Comparison of ENCODE assay signal across 15 mouse cellular contexts in the genomic region with DNA sequence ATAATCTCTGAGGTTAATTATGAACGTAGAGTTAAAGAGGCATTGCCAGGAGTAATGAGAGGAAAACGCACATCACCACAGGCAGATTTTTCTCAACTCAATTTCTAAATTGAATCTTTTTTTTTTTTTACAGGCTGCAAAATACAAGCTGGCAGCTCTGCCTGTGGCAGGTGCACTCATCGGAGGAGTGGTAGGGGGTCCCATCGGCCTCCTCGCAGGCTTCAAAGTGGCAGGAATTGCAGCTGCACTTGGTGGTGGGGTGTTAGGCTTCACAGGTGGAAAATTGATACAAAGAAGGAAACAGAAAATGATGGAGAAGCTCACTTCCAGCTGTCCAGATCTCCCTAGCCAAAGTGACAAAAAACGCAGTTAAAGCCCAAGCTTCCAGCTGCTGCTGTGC. TPM values are rescaled to one million over a fixed set of nuclear protein-coding genes. Genes with fewer than 3 reads are reported as not detected.
A peak's percentile ranks its signal among the peaks of the same experiment; 100 is the strongest.
DNase-seq lines count a peak whose midpoint lies in the region; ATAC-seq lines count a peak whose summit lies in the region.
"Had no signal": no experiment of that assay in that cellular context is flagged by ENCODE, and none has a peak within 500 bp of the region (broad histone marks: within the 10 kb centered on the region; RNA-seq: fewer than 3 reads in every experiment).

No protein-coding gene starts in this region.

- H3K4me2 ChIP-seq in forebrain, embryonic 14.5 days (ENCODE audit: low read length) = no peak overlapping the region
- no peak overlapping the region for H3K4me2 ChIP-seq in forebrain, embryonic 12.5 days
- no peak overlapping the region for H3K4me2 ChIP-seq in hindbrain, embryonic 13.5 days
- no peak overlapping the region for H3K4me2 ChIP-seq in liver, embryonic 13.5 days
- H3K4me2 ChIP-seq in neural tube, embryonic 15.5 days = no peak overlapping the region
- H3K4me2 ChIP-seq: heart, embryonic 12.5 days had no signal

- no peak overlapping the region for H3K9ac ChIP-seq in forebrain, embryonic 14.5 days (ENCODE audit: low read length)
- H3K9ac ChIP-seq in forebrain, embryonic 12.5 days = no peak overlapping the region
- no peak overlapping the region for H3K9ac ChIP-seq in hindbrain, embryonic 13.5 days
- H3K9ac ChIP-seq in liver, embryonic 13.5 days = no peak overlapping the region
- H3K9ac ChIP-seq in neural tube, embryonic 15.5 days (replicated peaks) = no peak overlapping the region
- H3K9ac ChIP-seq: heart, embryonic 12.5 days had no signal

- no peaks in the 10 kb centered on the region for H3K27me3 ChIP-seq in forebrain, embryonic 14.5 days (replicated peaks; ENCODE audit: control insufficient read depth, insufficient read depth, low read length)
- no peaks in the 10 kb centered on the region for H3K27me3 ChIP-seq in forebrain, embryonic 12.5 days
- H3K27me3 ChIP-seq in hindbrain, embryonic 13.5 days = no peaks in the 10 kb centered on the region
- no peaks in the 10 kb centered on the region for H3K27me3 ChIP-seq in hindbrain, embryonic 10.5 days (ENCODE audit: insufficient read depth, poor library complexity, severe bottlenecking)
- no peaks in the 10 kb centered on the region for H3K27me3 ChIP-seq in liver, embryonic 13.5 days
- no peaks in the 10 kb centered on the region for H3K27me3 ChIP-seq in neural tube, embryonic 15.5 days (replicated peaks)
- H3K27me3 ChIP-seq: heart, embryonic 12.5 days had no signal

- no peaks in the 10 kb centered on the region for H3K9me3 ChIP-seq in forebrain, embryonic 14.5 days (replicated peaks; ENCODE audit: control insufficient read depth, low read length)
- no peaks in the 10 kb centered on the region for H3K9me3 ChIP-seq in forebrain, embryonic 12.5 days
- 0 out of 2 replicates have a peak, but pooled peaks cover 3% of the 10 kb centered on the region for H3K9me3 ChIP-seq in hindbrain, embryonic 13.5 days
- no peaks in the 10 kb centered on the region for H3K9me3 ChIP-seq in hindbrain, embryonic 10.5 days
- no peaks in the 10 kb centered on the region for H3K9me3 ChIP-seq in liver, embryonic 13.5 days (replicated peaks)
- H3K9me3 ChIP-seq in neural tube, embryonic 15.5 days (replicated peaks) = no peaks in the 10 kb centered on the region
- H3K9me3 ChIP-seq: embryonic facial prominence, embryonic 10.5 days; heart, embryonic 12.5 days had no signal

- no peaks in the 10 kb centered on the region for H3K4me1 ChIP-seq in forebrain, embryonic 14.5 days (ENCODE audit: control insufficient read depth, insufficient read depth, low read length)
- peaks cover 7% of the 10 kb centered on the region; the same call in 1 of the 2 replicates for H3K4me1 ChIP-seq in forebrain, embryonic 12.5 days
- H3K4me1 ChIP-seq in hindbrain, embryonic 13.5 days (replicated peaks) = peaks cover 17% of the 10 kb centered on the region
- H3K4me1 ChIP-seq in hindbrain, embryonic 10.5 days (replicated peaks) = 0 out of 2 replicates have a peak, but pooled peaks cover 3% of the 10 kb centered on the region
- peaks cover 20% of the 10 kb centered on the region for H3K4me1 ChIP-seq in liver, embryonic 13.5 days (replicated peaks)
- H3K4me1 ChIP-seq in neural tube, embryonic 15.5 days = 0 out of 2 replicates have a peak, but pooled peaks cover 12% of the 10 kb centered on the region
- H3K4me1 ChIP-seq: heart, embryonic 12.5 days had no signal

- no peak for ATAC-seq in forebrain, embryonic 14.5 days
- ATAC-seq in forebrain, embryonic 12.5 days (ENCODE audit: low FRiP score) = no peak
- no peak for ATAC-seq in hindbrain, embryonic 13.5 days (ENCODE audit: low FRiP score)
- no peak for ATAC-seq in liver, embryonic 13.5 days (ENCODE audit: low read depth)
- ATAC-seq in neural tube, embryonic 15.5 days (ENCODE audit: low FRiP score) = no peak
- ATAC-seq: inflammation-experienced regulatory T-cells, adult 6 months; intestine, postnatal 0 days had no signal

- whole genome bisulfite sequencing in forebrain, embryonic 14.5 days = 44% methylated on average over 6 of the region's 6 CpGs
- 53% methylated on average over 6 of the region's 6 CpGs for WGBS in forebrain, embryonic 12.5 days
- WGBS in hindbrain, embryonic 13.5 days = 69% methylated on average over 6 of the region's 6 CpGs
- WGBS in hindbrain, embryonic 10.5 days = 71% methylated on average over 6 of the region's 6 CpGs
- WGBS in liver, embryonic 13.5 days (ENCODE audit: insufficient replicate concordance) = 81% methylated on average over 6 of the region's 6 CpGs
- 61% methylated on average over 6 of the region's 6 CpGs for WGBS in neural tube, embryonic 15.5 days

- peak; percentile 30 for DNase-seq in forebrain, embryonic 14.5 days (ENCODE audit: low spot score)
- DNase-seq in hindbrain, embryonic 10.5 days (ENCODE audit: low spot score) = no peak
- DNase-seq in liver, embryonic 13.5 days = no peak
- DNase-seq in liver = no peak
- DNase-seq: adrenal gland, postnatal 10 days; cerebellum, adult 11-12 months; cerebellum, adult 9-11 months; gastrocnemius, postnatal 25 days had no signal

- no peak overlapping the region; the same call in 1 of the 2 replicates for H3K27ac ChIP-seq in forebrain, embryonic 14.5 days (ENCODE audit: low read depth, low read length)
- no peak overlapping the region for H3K27ac ChIP-seq in forebrain, embryonic 12.5 days
- H3K27ac ChIP-seq in hindbrain, embryonic 13.5 days = peak overlapping the region; percentile 18; the same call in 1 of the 2 replicates
- no peak overlapping the region for H3K27ac ChIP-seq in hindbrain, embryonic 10.5 days
- 0 out of 2 replicates have a peak overlapping the region, but pooled peaks have one; percentile 43 for H3K27ac ChIP-seq in liver, embryonic 13.5 days
- 0 out of 2 replicates have a peak overlapping the region, but pooled peaks have one; percentile 49 for H3K27ac ChIP-seq in neural tube, embryonic 15.5 days (replicated peaks)
- H3K27ac ChIP-seq: embryonic facial prominence, embryonic 10.5 days had no signal

- H3K4me3 ChIP-seq in forebrain, embryonic 14.5 days (ENCODE audit: low read depth, low read length) = no peak overlapping the region
- H3K4me3 ChIP-seq in forebrain, embryonic 12.5 days (replicated peaks) = no peak overlapping the region
- H3K4me3 ChIP-seq in hindbrain, embryonic 13.5 days = no peak overlapping the region
- no peak overlapping the region for H3K4me3 ChIP-seq in hindbrain, embryonic 10.5 days
- no peak overlapping the region for H3K4me3 ChIP-seq in liver, embryonic 13.5 days (replicated peaks)
- H3K4me3 ChIP-seq in neural tube, embryonic 15.5 days (replicated peaks) = no peak overlapping the region
- H3K4me3 ChIP-seq: embryonic facial prominence, embryonic 10.5 days; heart, embryonic 12.5 days had no signal

- 0 out of 2 replicates have a peak, but pooled peaks cover 4% of the 10 kb centered on the region for H3K36me3 ChIP-seq in forebrain, embryonic 14.5 days (ENCODE audit: control insufficient read depth, insufficient read depth, low read length)
- no peaks in the 10 kb centered on the region for H3K36me3 ChIP-seq in forebrain, embryonic 12.5 days (replicated peaks)
- H3K36me3 ChIP-seq in hindbrain, embryonic 13.5 days = no peaks in the 10 kb centered on the region; the same call in 1 of the 2 replicates
- no peaks in the 10 kb centered on the region for H3K36me3 ChIP-seq in hindbrain, embryonic 10.5 days
- peaks cover 27% of the 10 kb centered on the region for H3K36me3 ChIP-seq in liver, embryonic 13.5 days
- no peaks in the 10 kb centered on the region; the same call in 1 of the 2 replicates for H3K36me3 ChIP-seq in neural tube, embryonic 15.5 days
- H3K36me3 ChIP-seq: embryonic facial prominence, embryonic 10.5 days had no signal

RNA-seq across cellular contexts. Expression of gene Stx17, which starts 56.7 kb away (rescaled TPM):
- 18.3 and 22.2 TPM in 2 replicates for polyA plus RNA-seq in forebrain, embryonic 14.5 days (2014; fragmentation: Nextera tagmentation; extraction: Ambion mirVana)
- 26.2 and 27.8 TPM in 2 replicates for polyA plus RNA-seq in forebrain, embryonic 12.5 days (2016; fragmentation: Nextera tagmentation; extraction: Ambion mirVana)
- 23.3 and 23.9 TPM in 2 replicates for polyA plus RNA-seq in hindbrain, embryonic 13.5 days (2015; fragmentation: Nextera tagmentation; extraction: Ambion mirVana)
- 19.2 and 22.8 TPM in 2 replicates for polyA plus RNA-seq in hindbrain, embryonic 10.5 days (2016; fragmentation: Nextera tagmentation; extraction: Ambion mirVana)
- 22.3 and 23.6 TPM in 2 replicates for polyA plus RNA-seq in liver, embryonic 13.5 days (2015; fragmentation: Nextera tagmentation; extraction: Ambion mirVana)
- 23.9 and 27.4 TPM in 2 replicates for polyA plus RNA-seq in neural tube, embryonic 15.5 days (2015; fragmentation: Nextera tagmentation; extraction: Ambion mirVana)

Comparison
In these comparisons a context has a peak if more than half of its experiments do, and no peak if none do; other contexts are left out.
1. H3K27ac ChIP-seq: peak in hindbrain, embryonic 13.5 days (single experiment), liver, embryonic 13.5 days (single experiment) and neural tube, embryonic 15.5 days (single experiment); none in forebrain, embryonic 14.5 days (single experiment), forebrain, embryonic 12.5 days (single experiment) and hindbrain, embryonic 10.5 days (single experiment).